11 mouse cellular contexts compared by ENCODE assay signal in the genomic region with DNA sequence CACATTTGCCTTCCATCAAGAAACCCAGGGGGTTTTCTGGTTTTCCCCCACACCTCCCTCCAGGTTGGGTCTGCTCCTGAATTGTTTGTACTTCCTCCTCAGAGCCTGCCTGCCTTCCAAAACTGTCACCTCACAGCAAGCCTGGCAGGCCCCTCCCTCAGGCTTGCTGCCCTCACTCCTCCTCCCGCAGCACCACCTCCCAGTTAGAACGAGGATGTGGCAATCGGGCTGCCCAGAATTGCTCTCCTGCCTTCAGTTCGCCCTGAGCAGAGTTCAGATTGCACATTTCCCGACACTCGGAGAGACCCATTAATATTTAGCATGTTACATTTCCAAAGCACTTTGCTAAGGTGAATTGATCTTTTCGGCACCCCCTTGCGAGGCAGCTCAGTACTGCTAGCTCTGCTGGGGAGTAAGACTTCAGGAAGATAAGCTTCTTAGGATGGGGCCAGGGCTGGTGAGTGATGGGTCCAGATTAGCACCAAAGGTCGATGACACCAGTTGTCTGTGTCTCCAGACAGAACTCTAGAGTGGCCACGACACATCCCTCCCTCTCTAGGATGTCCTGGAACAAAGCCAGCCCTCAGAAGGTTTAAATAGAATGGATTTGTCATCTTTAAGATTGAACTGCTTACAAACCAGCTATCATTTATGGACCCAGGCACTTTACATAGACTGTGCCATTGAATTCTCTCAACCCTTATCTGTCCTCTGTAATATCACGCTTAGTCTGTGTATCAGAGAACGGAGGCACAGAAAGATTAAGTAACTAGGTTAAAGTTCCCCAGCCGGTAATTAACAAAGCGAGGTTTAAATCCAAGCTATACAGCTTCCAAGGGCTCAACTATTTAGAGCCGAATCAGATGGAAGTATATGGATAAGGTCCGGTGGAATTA. TPM values are rescaled to one million over a fixed set of nuclear protein-coding genes. Genes with fewer than 3 reads are reported as not detected.
DNase-seq lines count a peak whose midpoint lies in the region; ATAC-seq and TF ChIP-seq lines count a peak whose summit lies in the region.
"Had no signal": no experiment of that assay in that cellular context is flagged by ENCODE, and none has a peak within 500 bp of the region (broad histone marks: within the 10 kb centered on the region; RNA-seq: fewer than 3 reads in every experiment).

No protein-coding gene starts in this region.

- H3K4me1 ChIP-seq in heart, embryonic 13.5 days = peaks cover 10% of the 10 kb centered on the region; the same call in 1 of the 2 replicates
- no peaks in the 10 kb centered on the region for H3K4me1 ChIP-seq in forebrain, postnatal 0 days (ENCODE audit: insufficient read depth)
- H3K4me1 ChIP-seq: forebrain, embryonic 12.5 days had no signal

- no peak for TF ChIP-seq CTCF in forebrain, postnatal 0 days (IDR thresholded peaks at IDR 0.05; ENCODE audit: low read depth)

- no peak for DNase-seq in heart, postnatal 14 days
- peak; percentile 44 for DNase-seq in adrenal gland, postnatal 10 days
- peak; percentile 38 for DNase-seq in lung, postnatal 14 days
- no peak for DNase-seq in forebrain, postnatal 0 days
- no peak for DNase-seq in right cerebral cortex, postnatal 14 days
- DNase-seq in spleen, postnatal 10 days (ENCODE audit: low spot score in 2 of 2) = no peak
- DNase-seq: cerebellum, postnatal 36 days had no signal

- peak overlapping the region; percentile 12; the same call in 1 of the 2 replicates for H3K4me3 ChIP-seq in heart, embryonic 13.5 days
- no peak overlapping the region for H3K4me3 ChIP-seq in forebrain, postnatal 0 days (ENCODE audit: low read depth, low read length)
- H3K4me3 ChIP-seq: forebrain, embryonic 12.5 days; hindbrain, embryonic 10.5 days had no signal

- H3K9ac ChIP-seq in heart, embryonic 13.5 days = no peak overlapping the region
- no peak overlapping the region for H3K9ac ChIP-seq in forebrain, postnatal 0 days
- H3K9ac ChIP-seq: forebrain, embryonic 12.5 days had no signal

- no peaks in the 10 kb centered on the region for H3K36me3 ChIP-seq in heart, embryonic 13.5 days
- H3K36me3 ChIP-seq in forebrain, postnatal 0 days (ENCODE audit: insufficient read depth) = no peaks in the 10 kb centered on the region
- H3K36me3 ChIP-seq: forebrain, embryonic 12.5 days; hindbrain, embryonic 10.5 days had no signal

- peaks cover 71% of the 10 kb centered on the region for H3K27me3 ChIP-seq in heart, embryonic 13.5 days (replicated peaks)
- H3K27me3 ChIP-seq in forebrain, postnatal 0 days (ENCODE audit: insufficient read depth, low read length) = no peaks in the 10 kb centered on the region
- H3K27me3 ChIP-seq: forebrain, embryonic 12.5 days had no signal

- intact Hi-C loops in heart, postnatal 14 days (cut with DNase I) = loop anchor here (10.0 kb wide), 1 partner anchor 234 kb away; no protein-coding TSS in a partner anchor

- no peak for ATAC-seq in heart, embryonic 13.5 days (ENCODE audit: extremely low read depth, insufficient number of reproducible peaks, low FRiP score, low TSS enrichment)
- ATAC-seq in hematopoietic stem cell, adult 5-6 weeks (replicated peaks in 1 of 2; ENCODE audit: insufficient read depth in 1 of 2, low FRiP score in 2 of 2, low TSS enrichment in 1 of 2, low read depth in 1 of 2, poor library complexity in 2 of 2, severe bottlenecking in 2 of 2) = peak; percentile 76 to 87
- no peak for ATAC-seq in forebrain, postnatal 0 days

- WGBS in heart, embryonic 13.5 days = 23% methylated on average over 16 of the region's 16 CpGs
- WGBS in forebrain, postnatal 0 days = 60% methylated on average over 16 of the region's 16 CpGs

- no peaks in the 10 kb centered on the region for H3K9me3 ChIP-seq in heart, embryonic 13.5 days
- no peaks in the 10 kb centered on the region for H3K9me3 ChIP-seq in forebrain, postnatal 0 days (ENCODE audit: low read length)
- H3K9me3 ChIP-seq: forebrain, embryonic 12.5 days; hindbrain, embryonic 10.5 days had no signal

- peak overlapping the region; percentile 50 for H3K4me2 ChIP-seq in heart, embryonic 13.5 days
- H3K4me2 ChIP-seq in forebrain, postnatal 0 days (ENCODE audit: low read depth) = no peak overlapping the region
- H3K4me2 ChIP-seq: forebrain, embryonic 12.5 days had no signal

- no peak overlapping the region for H3K27ac ChIP-seq in heart, embryonic 13.5 days (replicated peaks)
- H3K27ac ChIP-seq in forebrain, postnatal 0 days (ENCODE audit: low read depth, low read length) = no peak overlapping the region
- H3K27ac ChIP-seq: forebrain, embryonic 12.5 days; hindbrain, embryonic 10.5 days had no signal

RNA-seq across cellular contexts. Expression of a gene that starts 8.0 kb away (rescaled TPM):
- polyA plus RNA-seq in heart, embryonic 13.5 days (2015; fragmentation: Nextera tagmentation; extraction: Ambion mirVana) = 9.5 and 10.9 TPM in 2 replicates
- 10 to 100 TPM; 17.6 to 21.0 TPM for total RNA-seq in heart, postnatal 14 days (2021)
- 10 to 100 TPM; 18.3 to 23.7 TPM for total RNA-seq in adrenal gland, postnatal 10 days (2021)
- total RNA-seq in hematopoietic stem cell, adult 5-6 weeks (2017) = 31.1 and 37.6 TPM in 2 replicates
- 10.7 and 11.9 TPM in 2 replicates for total RNA-seq in forebrain, postnatal 0 days (2014; rRNA removed)
- 9.1 and 10.9 TPM in 2 replicates for polyA plus RNA-seq in forebrain, postnatal 0 days (2015; fragmentation: Nextera tagmentation; extraction: Ambion mirVana)

Comparison
In these comparisons a context has a peak if more than half of its experiments do, and no peak if none do; other contexts are left out.
1. ATAC-seq: peak in hematopoietic stem cell, adult 5-6 weeks (2 of 2); none in heart, embryonic 13.5 days (single experiment) and forebrain, postnatal 0 days (single experiment).
2. DNase-seq: peak in adrenal gland, postnatal 10 days (single experiment) and lung, postnatal 14 days (single experiment); none in heart, postnatal 14 days (0 of 2), forebrain, postnatal 0 days (single experiment), right cerebral cortex, postnatal 14 days (single experiment) and spleen, postnatal 10 days (0 of 2).